Mouse (Mus musculus) gastrocnemius, adult 18-20 months (tissue): ENCODE results near the gene Olfr519. TPM values are rescaled to one million over a fixed set of nuclear protein-coding genes. Genes with fewer than 3 reads are reported as not detected.

Source experiments
- DNase-seq: peaks from one replicate; pipeline ENCODE4 v3.0.0; 2021; ENCODE audit warnings: low spot score
- long read RNA-seq, 2 experiments: library from polyadenylated mRNA; stranded (forward); transcript quantifications; one replicate each; pipeline ENCODE4 v2.0.0; 2021
- total RNA-seq, 2 experiments: library from RNA; stranded (reverse); gene quantifications; 2 replicates each; pipeline ENCODE4 v1.2.3; 2021

Olfr519 gene
- not detected for total RNA-seq
- long read RNA-seq, experiment 1, result 0 reads
- long read RNA-seq, experiment 2, result 0 reads

DNA sequence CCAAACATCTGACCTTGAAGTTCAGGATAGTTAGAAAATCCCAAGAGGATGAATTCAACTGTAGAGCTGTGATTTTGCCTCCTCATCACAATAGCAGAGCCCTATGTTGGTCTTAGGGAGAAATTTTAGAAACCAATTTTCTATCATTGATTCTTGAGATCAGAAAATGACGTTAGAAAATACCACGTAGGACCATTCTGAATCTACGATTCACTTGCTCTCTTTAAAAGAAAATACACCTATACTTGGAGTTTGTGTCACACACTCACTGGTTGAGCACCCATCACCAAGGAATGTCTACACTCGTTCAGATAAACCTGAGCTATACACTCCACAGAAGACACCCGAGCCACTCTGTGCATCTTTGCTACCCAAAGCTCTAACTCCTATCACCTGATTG is at the start of gene Olfr519:
Gene Olfr519, minus strand, starts transcription at position 101 of the 400 bp plus-strand sequence.
- no peak for DNase-seq

- peak; percentile 47 for DNase-seq
Observed at GRCm38 (mm10) chr7:108944002-108944401, 49.8 kb upstream of the Olfr519 start.

- DNase-seq, result no peak
Observed at GRCm38 (mm10) chr7:108941466-108941865, 47.2 kb upstream of the Olfr519 start.

- DNase-seq, result no peak
Observed at GRCm38 (mm10) chr7:108936591-108936990, 42.4 kb upstream of the Olfr519 start.

GRCm38 (mm10) chr7:108935411-108935810 is 41.2 kb upstream of the Olfr519 start:
- DNase-seq, result no peak

GRCm38 (mm10) chr7:108934836-108935235 is 40.6 kb upstream of the Olfr519 start:
- peak; percentile 15 for DNase-seq

- peak; percentile 96 for DNase-seq
Observed at GRCm38 (mm10) chr7:108933794-108934731, 39.8 kb upstream of the Olfr519 start, which contains the start of gene Eif3f. Gene Eif3f, plus strand, starts transcription at chr7:108934417.

DNA sequence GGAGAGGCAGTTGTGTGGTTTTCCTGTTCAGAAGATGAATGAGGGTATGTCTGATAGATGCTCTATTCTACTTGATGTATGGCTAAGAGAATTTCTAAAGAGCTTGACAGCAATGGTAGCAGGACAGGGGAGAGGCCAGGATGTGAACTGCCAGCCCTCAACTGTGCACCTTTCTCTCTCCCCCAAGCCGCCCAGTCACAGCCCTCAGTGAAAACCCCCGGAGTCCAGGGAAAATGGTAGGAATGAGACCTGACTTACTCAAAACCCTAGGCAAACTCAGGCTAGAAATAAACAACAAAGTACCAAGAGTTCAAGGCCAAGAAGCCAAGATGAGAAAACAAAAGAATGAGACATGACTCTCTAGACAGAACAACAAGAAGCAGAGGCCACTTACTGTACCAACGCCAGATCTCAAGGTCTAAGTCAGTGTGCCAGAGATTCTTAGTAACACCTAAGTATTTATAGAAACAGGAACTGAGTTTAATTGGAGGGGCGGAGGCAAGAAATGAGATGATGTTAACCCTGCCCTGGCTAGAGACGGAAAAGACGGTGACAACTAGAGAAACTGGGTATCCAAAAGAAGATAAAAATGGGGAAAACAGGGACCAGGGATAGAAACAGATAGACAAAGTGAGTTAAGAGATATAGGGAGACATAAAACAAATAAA is 35.6 kb upstream of the Olfr519 start, which contains the start of gene Nlrp10:
Gene Nlrp10, minus strand, starts transcription at position 453 of the 668 bp plus-strand sequence.
- no peak for DNase-seq

GRCm38 (mm10) chr7:108928280-108929188 is 34.3 kb upstream of the Olfr519 start:
- no peak for DNase-seq

- DNase-seq, result no peak
Observed at GRCm38 (mm10) chr7:108927043-108927442, 32.8 kb upstream of the Olfr519 start.

GRCm38 (mm10) chr7:108903969-108904368 is 9.7 kb upstream of the Olfr519 start:
- DNase-seq, result no peak

DNA sequence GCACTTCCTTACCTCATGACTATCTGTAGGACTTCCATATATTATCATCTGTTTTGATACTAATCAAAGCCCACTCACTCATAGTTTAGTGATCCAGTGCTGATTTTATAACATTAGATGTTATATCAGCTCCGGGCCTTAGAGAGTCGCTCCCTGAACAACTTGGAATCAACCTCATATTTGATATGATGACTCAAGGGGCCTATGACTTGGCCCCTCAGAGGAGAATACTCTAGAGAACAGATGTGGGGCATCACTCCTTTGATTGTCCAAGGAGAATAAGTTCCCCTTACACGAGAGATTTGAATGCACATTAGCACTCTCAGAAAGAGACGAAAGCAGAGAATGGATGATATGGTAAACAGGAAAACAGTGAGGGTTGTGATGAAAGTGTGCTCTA is 9.3 kb downstream of the Olfr519 start, which contains the start of gene Olfr518:
Gene Olfr518, minus strand, starts transcription at position 101 of the 400 bp plus-strand sequence.
- no peak for DNase-seq

DNA sequence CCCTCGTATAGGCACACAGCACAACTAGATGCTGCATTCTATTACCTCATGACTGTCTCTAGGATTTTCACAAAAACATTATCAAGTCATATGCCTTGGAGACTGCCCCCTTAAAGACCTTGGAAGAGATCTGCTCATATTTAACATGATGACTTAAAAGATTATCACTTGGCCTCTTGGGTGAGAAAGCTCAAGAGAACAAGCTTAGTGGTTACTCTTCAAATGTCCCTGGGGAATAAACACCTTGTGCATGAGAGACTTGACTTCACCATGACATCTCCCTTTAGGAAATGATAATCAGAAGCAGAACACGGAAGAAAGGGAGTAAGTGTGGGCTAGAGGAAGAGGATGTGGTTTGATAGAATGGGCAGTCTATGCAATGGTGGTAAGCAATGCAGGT is 21.9 kb downstream of the Olfr519 start, which contains the start of gene Olfr517:
Gene Olfr517, minus strand, starts transcription at position 101 of the 400 bp plus-strand sequence.
- no peak for DNase-seq

GRCm38 (mm10) chr7:108850429-108850828 is 43.8 kb downstream of the Olfr519 start, which contains the start of gene Olfr516:
Gene Olfr516, minus strand, starts transcription at chr7:108850529.
- no peak for DNase-seq

Other genes with a start within 250 kb of the Olfr519 start
- not detected for gene Olfr509, start 242.5 kb downstream of the Olfr519 start, total RNA-seq
- gene Olfr510, start 228.0 kb downstream of the Olfr519 start, total RNA-seq, result not detected
- not detected for gene Olfr512, start 181.1 kb downstream of the Olfr519 start, total RNA-seq
- not detected for gene Olfr513, start 143.4 kb downstream of the Olfr519 start, total RNA-seq
- gene Olfr514, start 68.4 kb downstream of the Olfr519 start, total RNA-seq, result not detected
- gene Olfr516, start 43.9 kb downstream of the Olfr519 start, total RNA-seq, result not detected
- not detected for gene Olfr517, start 22.0 kb downstream of the Olfr519 start, total RNA-seq
- not detected for gene Olfr518, start 9.4 kb downstream of the Olfr519 start, total RNA-seq
- 1 to 10 TPM; 1.1 to 2.7 TPM for gene Nlrp10, start 35.8 kb upstream of the Olfr519 start, total RNA-seq
- gene Eif3f, start 40.0 kb upstream of the Olfr519 start, total RNA-seq, result 100 to 1,000 TPM; 119 TPM
- gene Tub, start 55.9 kb upstream of the Olfr519 start, total RNA-seq, result under 1 TPM; 0.30 to 0.59 TPM
- gene Ric3, start 188.9 kb upstream of the Olfr519 start, total RNA-seq, result 1 to 10 TPM; 2.7 to 2.8 TPM